Mouse (Mus musculus) lung, embryonic 15.5 days (tissue): Measurements from ENCODE around the gene Mtmr12. TPM values are rescaled to one million over a fixed set of nuclear protein-coding genes. Genes with fewer than 3 reads are reported as not detected.
"Not testable (repeated sequence)": the region's sequence is repeated elsewhere in the genome, so short reads cannot be mapped to it uniquely, and the experiment has no call there.

Experiments
- ATAC-seq: fragments of 200-750 bp; cut with Nextera tagmentation; 2 replicates; pipeline ENCODE4 v1.8.0; 2017; ENCODE audit warnings: moderate number of reproducible peaks, borderline replicate concordance; ENCODE audit not compliant: low FRiP score, low TSS enrichment; ENCODE audit errors: extremely low read depth
- H3K27ac ChIP-seq: fragments of 300-500 bp; sonication (generic); 2 replicates; pipeline ENCODE4 v1.5.1; 2015; ENCODE audit warnings: moderate library complexity, mild to moderate bottlenecking, inconsistent platforms
- H3K27me3 ChIP-seq: fragments of 300-500 bp; sonication (generic); 2 replicates; pipeline ENCODE4 v1.6.1; 2015; ENCODE audit warnings: inconsistent platforms
- H3K36me3 ChIP-seq: fragments of 300-500 bp; sonication (generic); 2 replicates; pipeline ENCODE4 v1.6.1; 2015; ENCODE audit warnings: inconsistent platforms
- H3K4me1 ChIP-seq: fragments of 300-500 bp; sonication (generic); 2 replicates; pipeline ENCODE4 v1.6.1; 2015; ENCODE audit warnings: inconsistent platforms
- H3K4me2 ChIP-seq: fragments of 300-500 bp; sonication (generic); 2 replicates; pipeline ENCODE4 v1.6.1; 2015; ENCODE audit warnings: inconsistent platforms, mild to moderate bottlenecking, moderate library complexity
- H3K4me3 ChIP-seq: fragments of 300-500 bp; sonication (generic); 2 replicates; pipeline ENCODE4 v1.5.1; 2015; ENCODE audit warnings: mild to moderate bottlenecking, inconsistent platforms
- H3K9ac ChIP-seq: fragments of 300-500 bp; sonication (generic); 2 replicates; pipeline ENCODE4 v1.6.1; 2015; ENCODE audit warnings: inconsistent platforms
- H3K9me3 ChIP-seq: fragments of 300-500 bp; sonication (generic); 2 replicates; pipeline ENCODE4 v1.6.1; 2016; ENCODE audit warnings: inconsistent platforms
- WGBS: fragments of 180-500 bp; shearing (Covaris S2); methylation state at CpG from one replicate; pipeline ENCODE4 v1.1.7; 2015; 5-methylcytosine and 5-hydroxymethylcytosine counted together
- polyA plus RNA-seq: library from polyadenylated mRNA; unstranded; fragments of >200 nt; fragmentation: Nextera tagmentation; extraction: Ambion mirVana; gene quantifications from 2 replicates; pipeline ENCODE4 v1.2.1, GENCODE M21; 2015

Mtmr12 gene
- polyA plus RNA-seq, 1 experiment from 2014 or later: 19.1 TPM

DNA sequence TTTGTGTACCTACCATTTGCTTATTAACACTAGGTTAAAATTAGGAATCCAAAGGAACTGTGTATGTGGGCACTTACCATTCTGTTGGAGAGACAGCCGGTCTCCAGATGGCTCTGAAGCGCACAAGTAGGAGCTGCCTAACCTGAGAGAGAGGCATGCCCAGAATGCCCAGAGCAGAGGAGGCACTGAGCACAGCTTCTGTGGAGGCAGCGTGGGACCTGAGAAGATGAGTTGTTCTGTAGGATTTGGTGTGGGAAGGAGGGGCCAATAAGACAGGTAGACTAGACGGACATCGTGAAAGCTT is 10.5 kb downstream of the Mtmr12 start:
- Histone ChIP-seq H3K9me3 (no peaks in the 10 kb centered on the region), H3K4me2 (no peak overlapping the region), H3K27me3 (no peaks in the 10 kb centered on the region), H3K4me1 (peaks cover 11% of the 10 kb centered on the region), H3K4me3 (no peak overlapping the region), H3K27ac (no peak overlapping the region), H3K36me3 (no peaks in the 10 kb centered on the region), H3K9ac (no peak overlapping the region)
- 93% methylated on average over 5 of the region's 5 CpGs for WGBS
- ATAC-seq: no peak

GRCm38 (mm10) chr15:12216119-12216518 is 11.3 kb downstream of the Mtmr12 start:
- Histone ChIP-seq H3K4me2 (no peak overlapping the region), H3K9ac (no peak overlapping the region), H3K27ac (no peak overlapping the region), H3K9me3 (no peaks in the 10 kb centered on the region), H3K36me3 (no peaks in the 10 kb centered on the region), H3K4me1 (peaks cover 14% of the 10 kb centered on the region), H3K4me3 (no peak overlapping the region), H3K27me3 (no peaks in the 10 kb centered on the region)
- no peak for ATAC-seq
- WGBS: 90% methylated on average over 8 of the region's 8 CpGs

DNA sequence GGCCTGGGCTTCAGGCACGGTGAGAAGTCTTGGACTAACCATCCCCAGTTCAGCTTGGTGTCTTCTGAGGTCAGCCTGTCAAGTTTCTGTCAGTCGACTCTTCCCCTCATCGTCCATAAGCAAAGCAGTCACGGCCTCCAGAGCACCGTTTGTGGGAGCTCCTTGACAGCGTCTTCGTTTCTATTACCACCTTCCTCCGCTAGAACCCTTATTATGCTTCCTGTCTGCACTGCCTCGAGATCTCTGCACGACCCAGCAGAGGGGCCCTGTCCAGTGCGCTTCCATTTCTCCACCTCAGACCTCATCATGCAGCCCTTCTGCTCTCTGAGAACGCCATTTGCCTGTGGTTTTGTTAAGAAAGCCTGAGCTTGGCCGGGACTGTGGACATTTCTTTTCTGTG is 12.0 kb downstream of the Mtmr12 start:
- no peak for ATAC-seq
- 64% methylated on average over 13 of the region's 13 CpGs for WGBS
- H3K4me1 ChIP-seq: peaks cover 18% of the 10 kb centered on the region

GRCm38 (mm10) chr15:12217332-12217731 is 12.5 kb downstream of the Mtmr12 start:
- not testable (repeated sequence) for H3K9me3 ChIP-seq, H3K27me3 ChIP-seq, H3K36me3 ChIP-seq, ATAC-seq, H3K27ac ChIP-seq, H3K9ac ChIP-seq, H3K4me2 ChIP-seq, H3K4me3 ChIP-seq
- 86% methylated on average over 3 of the region's 3 CpGs for WGBS
- H3K4me1 ChIP-seq: peaks cover 24% of the 10 kb centered on the region

More for the DNA sequence above, 12.0 kb downstream of the Mtmr12 start:
- Histone ChIP-seq H3K4me2 (no peak overlapping the region), H3K27ac (no peak overlapping the region), H3K9ac (no peak overlapping the region), H3K36me3 (no peaks in the 10 kb centered on the region), H3K27me3 (no peaks in the 10 kb centered on the region), H3K4me3 (no peak overlapping the region), H3K9me3 (no peaks in the 10 kb centered on the region)

GRCm38 (mm10) chr15:12217849-12218248 is 13.0 kb downstream of the Mtmr12 start:
- H3K4me2 ChIP-seq: no peak overlapping the region
- H3K4me3 ChIP-seq: no peak overlapping the region
- H3K27ac ChIP-seq: no peak overlapping the region
- H3K27me3 ChIP-seq: no peaks in the 10 kb centered on the region
- H3K9ac ChIP-seq: no peak overlapping the region
- no peaks in the 10 kb centered on the region for H3K9me3 ChIP-seq
- 76% methylated on average over 4 of the region's 5 CpGs for WGBS
- peaks cover 29% of the 10 kb centered on the region for H3K4me1 ChIP-seq
- no peak for ATAC-seq
- H3K36me3 ChIP-seq: no peaks in the 10 kb centered on the region

DNA sequence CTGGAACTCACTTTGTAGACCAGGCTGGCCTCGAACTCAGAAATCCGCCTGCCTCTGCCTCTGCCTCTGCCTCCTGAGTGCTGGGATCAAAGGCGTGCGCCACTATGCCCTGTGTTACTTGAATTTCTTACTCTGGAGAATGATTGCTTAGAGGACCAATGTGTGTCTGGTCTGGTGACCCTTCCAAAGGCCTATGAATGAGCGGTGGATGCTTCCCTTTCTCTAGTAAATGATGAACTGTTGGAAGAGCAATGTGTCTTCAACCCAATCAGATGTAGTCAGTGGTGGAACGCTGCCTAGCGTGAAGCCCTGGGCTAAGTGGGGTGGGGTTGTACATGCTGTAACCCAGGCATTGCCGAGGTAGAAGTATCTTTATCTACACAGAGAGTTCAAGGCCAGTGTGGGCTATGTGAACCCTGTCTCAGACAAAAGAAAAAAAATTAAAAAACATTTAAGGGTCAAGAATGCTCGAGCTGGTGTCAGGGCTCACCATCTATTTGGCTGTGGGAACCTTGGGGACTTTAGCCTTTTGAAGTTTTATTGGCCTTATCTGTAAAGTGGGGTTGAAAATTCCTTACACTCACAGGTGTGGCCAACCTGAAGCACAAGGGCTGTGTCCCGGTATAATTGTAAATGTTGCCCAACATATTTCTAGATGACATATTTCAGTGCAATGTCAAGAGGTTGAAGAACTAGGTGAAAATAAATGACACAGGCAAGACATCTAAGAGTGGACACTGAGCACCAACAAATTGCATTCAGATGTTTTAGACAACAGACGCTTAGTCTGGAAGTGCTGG is 14.0 kb downstream of the Mtmr12 start:
- Histone ChIP-seq H3K4me1 (peaks cover 30% of the 10 kb centered on the region), H3K9me3 (no peaks in the 10 kb centered on the region), H3K27me3 (no peaks in the 10 kb centered on the region), H3K36me3 (no peaks in the 10 kb centered on the region), H3K9ac (no peak overlapping the region), H3K4me3 (no peak overlapping the region), H3K27ac (no peak overlapping the region), H3K4me2 (no peak overlapping the region)
- WGBS: 67% methylated on average over 11 of the region's 11 CpGs
- no peak for ATAC-seq

- Histone ChIP-seq H3K27me3 (no peaks in the 10 kb centered on the region), H3K9me3 (no peaks in the 10 kb centered on the region), H3K4me3 (no peak overlapping the region), H3K9ac (no peak overlapping the region), H3K4me2 (no peak overlapping the region), H3K27ac (no peak overlapping the region), H3K4me1 (peaks cover 34% of the 10 kb centered on the region), H3K36me3 (no peaks in the 10 kb centered on the region)
- no peak for ATAC-seq
- WGBS: 87% methylated on average over 13 of the region's 13 CpGs
These were observed 16.3 kb downstream of the Mtmr12 start for GRCm38 (mm10) chr15:12221131-12221530.

DNA sequence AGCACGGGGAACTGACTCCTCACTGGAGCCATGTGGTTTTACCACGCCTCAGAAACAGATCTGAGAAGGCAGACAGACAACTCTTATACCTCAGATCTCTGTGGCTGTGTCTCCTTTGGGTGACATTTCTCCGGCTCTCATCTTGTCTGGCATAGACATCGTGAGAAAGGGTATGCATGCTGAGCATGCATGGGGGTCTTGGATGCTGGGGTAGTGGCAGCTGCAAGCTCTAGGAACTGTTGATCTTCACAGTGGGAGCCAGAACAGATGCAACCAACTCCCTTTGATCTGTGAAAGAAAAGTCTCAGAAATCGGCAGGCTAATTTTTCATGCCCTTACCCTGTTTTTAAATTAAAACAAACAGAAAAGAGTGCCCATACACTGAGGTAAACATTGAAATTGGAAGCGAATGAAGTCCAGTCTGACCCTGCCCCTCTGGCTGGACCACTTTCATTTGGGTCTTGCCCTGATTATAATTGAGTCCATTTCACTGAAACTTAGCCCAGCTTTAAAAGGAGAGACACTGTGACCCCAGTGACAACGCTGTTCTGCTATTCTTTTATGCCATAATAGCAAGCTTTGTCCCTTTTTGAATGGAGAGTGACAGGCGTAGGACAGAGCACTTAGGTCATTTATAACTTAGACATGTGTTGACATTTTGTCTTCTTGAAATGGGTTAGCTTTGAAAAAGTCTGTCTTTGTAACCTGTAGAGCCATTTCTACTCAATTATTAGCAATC is 17.9 kb downstream of the Mtmr12 start:
- ATAC-seq: no peak
- Histone ChIP-seq H3K36me3 (no peaks in the 10 kb centered on the region), H3K4me1 (peaks cover 44% of the 10 kb centered on the region), H3K27ac (no peak overlapping the region), H3K27me3 (no peaks in the 10 kb centered on the region), H3K9ac (no peak overlapping the region), H3K4me3 (no peak overlapping the region), H3K4me2 (no peak overlapping the region), H3K9me3 (no peaks in the 10 kb centered on the region)
- WGBS: 33% methylated on average over 8 of the region's 8 CpGs

- H3K9me3 ChIP-seq: no peaks in the 10 kb centered on the region
- H3K4me2 ChIP-seq: no peak overlapping the region
- no peak overlapping the region for H3K9ac ChIP-seq
- WGBS: 79% methylated on average over 6 of the region's 6 CpGs
- H3K4me1 ChIP-seq: peaks cover 45% of the 10 kb centered on the region
- H3K36me3 ChIP-seq: no peaks in the 10 kb centered on the region
- no peak overlapping the region for H3K27ac ChIP-seq
- no peak for ATAC-seq
- no peak overlapping the region for H3K4me3 ChIP-seq
- no peaks in the 10 kb centered on the region for H3K27me3 ChIP-seq
These were observed 18.6 kb downstream of the Mtmr12 start for GRCm38 (mm10) chr15:12223393-12223792.

DNA sequence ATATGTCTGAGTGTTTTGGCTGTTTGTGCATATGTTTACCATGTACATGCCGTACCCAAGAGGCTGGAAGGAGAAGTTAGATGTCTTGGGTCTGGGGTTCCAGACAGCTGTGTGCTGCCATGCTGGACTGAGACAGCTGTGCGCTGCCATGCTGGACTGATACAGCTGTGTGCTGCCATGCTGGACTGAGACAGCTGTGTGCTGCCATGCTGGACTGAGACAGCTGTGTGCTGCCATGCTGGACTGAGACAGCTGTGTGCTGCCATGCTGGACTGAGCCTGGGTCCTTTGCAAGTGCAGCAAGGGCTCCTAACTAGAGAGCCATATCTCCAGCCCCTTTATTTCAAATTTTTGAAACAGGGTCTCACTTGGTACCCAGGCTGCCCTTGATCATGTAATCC is 19.4 kb downstream of the Mtmr12 start:
- Histone ChIP-seq H3K4me1 (peaks cover 42% of the 10 kb centered on the region), H3K9ac (no peak overlapping the region), H3K9me3 (no peaks in the 10 kb centered on the region), H3K36me3 (no peaks in the 10 kb centered on the region), H3K27me3 (no peaks in the 10 kb centered on the region), H3K4me2 (no peak overlapping the region), H3K4me3 (no peak overlapping the region), H3K27ac (no peak overlapping the region)
- WGBS: 91% methylated on average over 2 of the region's 2 CpGs
- no peak for ATAC-seq

GRCm38 (mm10) chr15:12225062-12225461 is 20.2 kb downstream of the Mtmr12 start:
- WGBS: 37% methylated on average over 4 of the region's 4 CpGs
- no peak for ATAC-seq
- Histone ChIP-seq H3K4me1 (peaks cover 44% of the 10 kb centered on the region), H3K9ac (no peak overlapping the region), H3K9me3 (no peaks in the 10 kb centered on the region), H3K36me3 (no peaks in the 10 kb centered on the region), H3K27me3 (no peaks in the 10 kb centered on the region), H3K4me2 (no peak overlapping the region), H3K27ac (no peak overlapping the region), H3K4me3 (no peak overlapping the region)

GRCm38 (mm10) chr15:12226908-12227307 is 22.1 kb downstream of the Mtmr12 start:
- ATAC-seq: no peak

More at GRCm38 (mm10) chr15:12226908-12227307, 22.1 kb downstream of the Mtmr12 start:
- Histone ChIP-seq H3K9ac (no peak overlapping the region), H3K4me3 (no peak overlapping the region), H3K4me1 (peaks cover 46% of the 10 kb centered on the region), H3K27me3 (no peaks in the 10 kb centered on the region), H3K27ac (no peak overlapping the region), H3K4me2 (no peak overlapping the region), H3K36me3 (no peaks in the 10 kb centered on the region), H3K9me3 (no peaks in the 10 kb centered on the region)
- 91% methylated on average over 15 of the region's 15 CpGs for WGBS
